Mouse (Mus musculus): ENCODE measurements around the gene Ing2. TPM values are rescaled to one million over a fixed set of nuclear protein-coding genes. Genes with fewer than 3 reads are reported as not detected.

The Ing2 gene
- total RNA-seq, 2 experiments from 2014 or later: 35.0 to 40.0 TPM

Other genes starting within 250 kb of the Ing2 start
- 10 to 100 TPM; 84.8 to 87.1 TPM for gene Stox2, start 229.2 kb downstream of the Ing2 start, total RNA-seq (2021)
- gene Trappc11, start 142.1 kb downstream of the Ing2 start, total RNA-seq (2021): 10 to 100 TPM; 52.3 to 55.0 TPM
- gene Rwdd4a, start 141.9 kb downstream of the Ing2 start, total RNA-seq (2021): 10 to 100 TPM; 34.4 to 36.1 TPM
- gene Cdkn2aip, start 38.4 kb upstream of the Ing2 start, total RNA-seq (2021): 10 to 100 TPM; 18.1 to 18.2 TPM
- not detected for gene Cldn24, start 146.6 kb upstream of the Ing2 start, total RNA-seq (2021)
- 1 to 10 TPM; 3.6 to 4.1 TPM for gene Cldn22, start 148.9 kb upstream of the Ing2 start, total RNA-seq (2021)